Mouse (Mus musculus): ENCODE data around the gene Ankrd50. TPM values are rescaled to one million over a fixed set of nuclear protein-coding genes. Genes with fewer than 3 reads are reported as not detected.
A peak's percentile ranks its signal among the peaks of the same experiment; 100 is the strongest.

The Ankrd50 gene
- total RNA-seq (2022) = 10 to 100 TPM; 44.6 to 60.4 (median 47.6) TPM

- peak; percentile 97 for DNase-seq (ENCODE audit: low spot score in 2 of 2)
Measured at GRCm38 (mm10) chr3:38484191-38485106, at the start of gene Ankrd50. Gene Ankrd50, minus strand, starts transcription at chr3:38484844.

- DNase-seq (ENCODE audit: low spot score in 2 of 2) = peak in 1 of 2 experiments; percentile 13
Measured at GRCm38 (mm10) chr3:38534245-38534644, 49.6 kb upstream of the Ankrd50 start.

- DNase-seq (ENCODE audit: low spot score in 2 of 2) = no peak
Measured at GRCm38 (mm10) chr3:38520426-38520825, 35.8 kb upstream of the Ankrd50 start.

- DNase-seq (ENCODE audit: low spot score in 2 of 2) = no peak
Measured at GRCm38 (mm10) chr3:38519971-38520370, 35.3 kb upstream of the Ankrd50 start.

- no peak for DNase-seq (ENCODE audit: low spot score in 2 of 2)
Measured at GRCm38 (mm10) chr3:38503606-38504005, 19.0 kb upstream of the Ankrd50 start.

GRCm38 (mm10) chr3:38502156-38502555 lies 17.5 kb upstream of the Ankrd50 start:
- DNase-seq (ENCODE audit: low spot score in 2 of 2) = no peak

- no peak for DNase-seq (ENCODE audit: low spot score in 2 of 2)
Measured at GRCm38 (mm10) chr3:38501739-38502138, 17.1 kb upstream of the Ankrd50 start.

GRCm38 (mm10) chr3:38501316-38501715 lies 16.7 kb upstream of the Ankrd50 start:
- no peak for DNase-seq (ENCODE audit: low spot score in 2 of 2)

GRCm38 (mm10) chr3:38498561-38498960 lies 13.9 kb upstream of the Ankrd50 start:
- peak; percentile 35 to 51 for DNase-seq (ENCODE audit: low spot score in 2 of 2)

- DNase-seq (ENCODE audit: low spot score in 2 of 2) = no peak
Measured at GRCm38 (mm10) chr3:38496795-38497385, 12.2 kb upstream of the Ankrd50 start.

- DNase-seq (ENCODE audit: low spot score in 2 of 2) = no peak
Measured at GRCm38 (mm10) chr3:38491702-38492101, 7.1 kb upstream of the Ankrd50 start.

GRCm38 (mm10) chr3:38491236-38491635 lies 6.6 kb upstream of the Ankrd50 start:
- no peak for DNase-seq (ENCODE audit: low spot score in 2 of 2)

GRCm38 (mm10) chr3:38490720-38491119 lies 6.1 kb upstream of the Ankrd50 start:
- no peak for DNase-seq (ENCODE audit: low spot score in 2 of 2)

GRCm38 (mm10) chr3:38485107-38485545 lies 482 bp upstream of the Ankrd50 start:
- no peak for DNase-seq (ENCODE audit: low spot score in 2 of 2)

GRCm38 (mm10) chr3:38483551-38483950 lies 1.1 kb downstream of the Ankrd50 start:
- no peak for DNase-seq (ENCODE audit: low spot score in 2 of 2)

- DNase-seq (ENCODE audit: low spot score in 2 of 2) = no peak
Measured at GRCm38 (mm10) chr3:38482749-38483148, 1.9 kb downstream of the Ankrd50 start.

- DNase-seq (ENCODE audit: low spot score in 2 of 2) = no peak
Measured at GRCm38 (mm10) chr3:38481106-38481505, 3.5 kb downstream of the Ankrd50 start.

GRCm38 (mm10) chr3:38477936-38478335 lies 6.7 kb downstream of the Ankrd50 start:
- no peak for DNase-seq (ENCODE audit: low spot score in 2 of 2)

- no peak for DNase-seq (ENCODE audit: low spot score in 2 of 2)
Measured at GRCm38 (mm10) chr3:38475587-38475986, 9.1 kb downstream of the Ankrd50 start.

- no peak for DNase-seq (ENCODE audit: low spot score in 2 of 2)
Measured at GRCm38 (mm10) chr3:38473138-38473537, 11.5 kb downstream of the Ankrd50 start.

- no peak for DNase-seq (ENCODE audit: low spot score in 2 of 2)
Measured at GRCm38 (mm10) chr3:38471516-38471915, 13.1 kb downstream of the Ankrd50 start.

GRCm38 (mm10) chr3:38468131-38468530 lies 16.5 kb downstream of the Ankrd50 start:
- DNase-seq (ENCODE audit: low spot score in 2 of 2) = no peak

Measured in layer of hippocampus, adult 8-10 months (tissue).